Mouse (Mus musculus) myocyte (in vitro differentiated cells): ENCODE measurements at regions not wholly inside any gene's neighbourhood (a gene's known extent, or its start where the extent isn't known, plus 50 kb on each side); places are given as distances from the start of the nearest gene placed in this dataset.
A peak's percentile ranks its signal among the peaks of the same experiment; 100 is the strongest.
"Not testable (repeated sequence)": the region's sequence is repeated elsewhere in the genome, so short reads cannot be mapped to it uniquely, and the experiment has no call there.

Source experiments
- H3K27me3 ChIP-seq: one replicate; pipeline ENCODE4 v1.6.1; 2011; ENCODE audit not compliant: control insufficient read depth, insufficient read depth, insufficient read length
- H3K36me3 ChIP-seq: one replicate; pipeline ENCODE4 v1.6.1; 2011; ENCODE audit not compliant: control insufficient read depth, insufficient read depth
- H3K4me2 ChIP-seq: one replicate; pipeline ENCODE4 v1.6.1; 2011; ENCODE audit warnings: low read depth, control low read depth
- H3K4me3 ChIP-seq: one replicate; pipeline ENCODE4 v1.5.1; 2011; ENCODE audit warnings: mild to moderate bottlenecking, control low read depth, moderate library complexity
- H3K79me2 ChIP-seq: one replicate; pipeline ENCODE4 v1.6.1; 2011; ENCODE audit not compliant: control insufficient read depth, insufficient read depth
- H3ac ChIP-seq: one replicate; pipeline ENCODE4 v1.6.1; 2011; ENCODE audit not compliant: control insufficient read depth, insufficient read length
- CEBPB ChIP-seq: IDR thresholded peaks from 2 replicates; pipeline ENCODE4 v1.6.1; 2011; ENCODE audit warnings: mild to moderate bottlenecking, moderate library complexity; ENCODE audit not compliant: poor library complexity, insufficient read depth, severe bottlenecking
- E2F4 ChIP-seq: IDR thresholded peaks from one replicate; pipeline ENCODE4 v1.6.1; 2011; ENCODE audit warnings: mild to moderate bottlenecking, control low read depth, moderate library complexity; ENCODE audit not compliant: insufficient read depth
- MAX ChIP-seq: IDR thresholded peaks from one replicate; pipeline ENCODE4 v1.6.1; 2011; ENCODE audit warnings: low read depth, mild to moderate bottlenecking, control low read depth
- MYOD1 ChIP-seq, 3 experiments: IDR thresholded peaks; one replicate each; pipeline ENCODE4 v1.6.1; 2011; ENCODE audit warnings: control low read depth in 2 of 3, low read depth in 2 of 3, mild to moderate bottlenecking in 2 of 3, moderate library complexity in 1 of 3; ENCODE audit not compliant: insufficient read length in 2 of 3, control insufficient read depth in 1 of 3
- MYOG ChIP-seq, 3 experiments: IDR thresholded peaks; one replicate each; pipeline ENCODE4 v1.6.1; 2011; ENCODE audit warnings: control low read depth in 2 of 3, low read depth in 2 of 3, mild to moderate bottlenecking in 2 of 3; ENCODE audit not compliant: insufficient read length in 2 of 3, control insufficient read depth in 1 of 3, insufficient read depth in 1 of 3
- POLR2A ChIP-seq: IDR thresholded peaks from one replicate; pipeline ENCODE4 v1.6.1; 2011; ENCODE audit warnings: low read depth, mild to moderate bottlenecking, control low read depth, moderate library complexity; ENCODE audit not compliant: insufficient read length
- POLR2AphosphoS2 ChIP-seq: IDR thresholded peaks from one replicate; pipeline ENCODE4 v1.6.1; 2011; ENCODE audit warnings: low read depth, control low read depth; ENCODE audit not compliant: insufficient read length
- REST ChIP-seq: IDR thresholded peaks from one replicate; pipeline ENCODE4 v1.6.1; 2011; ENCODE audit warnings: mild to moderate bottlenecking, control low read depth, moderate library complexity; ENCODE audit not compliant: insufficient read depth, insufficient read length
- SRF ChIP-seq: IDR thresholded peaks from one replicate; pipeline ENCODE4 v1.6.1; 2011; ENCODE audit warnings: low read depth; ENCODE audit not compliant: control insufficient read depth, insufficient read length
- TCF12 ChIP-seq: IDR thresholded peaks from one replicate; pipeline ENCODE4 v1.6.1; 2011; ENCODE audit warnings: mild to moderate bottlenecking, control low read depth; ENCODE audit not compliant: poor library complexity, insufficient read depth, severe bottlenecking
- TCF3 ChIP-seq: IDR thresholded peaks from one replicate; pipeline ENCODE4 v1.6.1; 2011; ENCODE audit warnings: low read depth, control low read depth; ENCODE audit not compliant: insufficient read length
- USF1 ChIP-seq: IDR thresholded peaks from one replicate; pipeline ENCODE4 v1.6.1; 2011; ENCODE audit warnings: low read depth, mild to moderate bottlenecking, control low read depth, moderate library complexity

GRCm38 (mm10) chr5:105358902-105359301, 56.7 kb upstream of the Lrrc8b start:
- TF ChIP-seq CEBPB (no peak), SRF (no peak), POLR2AphosphoS2 (no peak), REST (no peak), TCF3 (no peak), TCF12 (no peak), MAX (no peak), USF1 (no peak), MYOG (IDR thresholded peaks at IDR 0.05; ENCODE audit: control insufficient read depth in 1 of 3, insufficient read depth in 1 of 3, insufficient read length in 2 of 3, low read depth in 2 of 3) (no peak), MYOD1 (IDR thresholded peaks at IDR 0.05; ENCODE audit: control insufficient read depth in 1 of 3, insufficient read length in 2 of 3, low read depth in 2 of 3) (no peak), E2F4 (no peak), POLR2A (no peak)
- no peaks in the 10 kb centered on the region for H3K79me2 ChIP-seq

DNA sequence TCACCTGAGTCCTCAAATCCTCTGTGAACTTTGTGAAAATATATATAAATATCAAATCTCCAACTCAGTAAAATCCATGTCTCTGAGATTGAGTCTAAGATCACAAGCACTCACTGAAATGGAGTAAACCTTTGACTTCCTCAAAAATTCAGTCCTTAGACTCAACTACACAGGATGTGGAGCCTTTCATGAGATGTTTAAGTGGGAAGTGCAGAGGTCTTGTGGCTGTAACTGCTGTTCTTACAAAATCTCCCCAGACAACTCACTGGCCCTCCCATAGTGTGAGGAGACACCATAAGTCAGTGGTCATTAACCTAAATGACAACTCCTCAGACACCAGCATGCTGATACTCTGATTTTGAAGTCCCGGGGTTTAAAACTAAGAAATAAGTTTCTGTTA, 59.2 kb upstream of the Lrrc8b start:
- not testable (repeated sequence) for H3ac ChIP-seq, H3K4me2 ChIP-seq, H3K4me3 ChIP-seq, H3K36me3 ChIP-seq, H3K27me3 ChIP-seq, H3K79me2 ChIP-seq

More at GRCm38 (mm10) chr5:105358902-105359301, 56.7 kb upstream of the Lrrc8b start:
- Histone ChIP-seq H3ac (no peak overlapping the region), H3K27me3 (no peaks in the 10 kb centered on the region), H3K4me2 (no peak overlapping the region), H3K4me3 (no peak overlapping the region), H3K36me3 (no peaks in the 10 kb centered on the region)

DNA sequence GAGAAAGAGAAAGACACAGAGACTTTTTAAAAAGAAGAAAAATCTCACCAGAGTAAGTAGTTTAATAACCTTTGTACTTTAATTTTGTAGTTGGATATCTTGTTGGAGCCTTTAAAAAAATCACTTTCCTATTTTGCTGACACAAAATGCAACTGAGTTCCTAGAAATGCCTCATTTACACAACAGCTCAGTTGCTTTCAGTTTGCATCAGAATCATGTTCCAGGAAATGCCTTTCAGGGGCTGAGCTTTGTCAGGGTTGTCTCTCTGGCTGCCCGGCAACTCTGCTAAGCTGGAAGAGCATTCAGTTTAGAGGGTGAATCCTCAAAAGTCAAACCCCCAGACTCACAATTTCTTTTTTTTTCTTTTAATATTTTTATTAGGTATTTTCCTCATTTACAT, 60.5 kb upstream of the Gbp6 start:
- TF ChIP-seq TCF3, result no peak
- no peak for TF ChIP-seq POLR2AphosphoS2
- TF ChIP-seq CEBPB, result peak; percentile 89
- no peak for TF ChIP-seq POLR2A
- Histone ChIP-seq H3K79me2 (no peaks in the 10 kb centered on the region), H3K36me3 (no peaks in the 10 kb centered on the region), H3K4me3 (no peak overlapping the region), H3ac (no peak overlapping the region), H3K27me3 (peaks cover 8% of the 10 kb centered on the region), H3K4me2 (peak overlapping the region; percentile 57)

GRCm38 (mm10) chr5:105346463-105346862, 53.0 kb upstream of the Gbp6 start:
- Histone ChIP-seq H3K36me3 (no peaks in the 10 kb centered on the region), H3K4me3 (no peak overlapping the region), H3ac (no peak overlapping the region), H3K27me3 (peaks cover 8% of the 10 kb centered on the region), H3K4me2 (no peak overlapping the region), H3K79me2 (no peaks in the 10 kb centered on the region)
- TF ChIP-seq TCF12 (no peak), POLR2A (no peak), SRF (no peak), E2F4 (no peak), REST (no peak), MYOG (IDR thresholded peaks at IDR 0.05; ENCODE audit: control insufficient read depth in 1 of 3, insufficient read depth in 1 of 3, insufficient read length in 2 of 3, low read depth in 2 of 3) (no peak), MYOD1 (IDR thresholded peaks at IDR 0.05; ENCODE audit: control insufficient read depth in 1 of 3, insufficient read length in 2 of 3, low read depth in 2 of 3) (no peak), MAX (no peak), POLR2AphosphoS2 (no peak), CEBPB (no peak), USF1 (no peak), TCF3 (no peak)

- peaks cover 11% of the 10 kb centered on the region for H3K27me3 ChIP-seq
- not testable (repeated sequence) for H3K79me2 ChIP-seq, H3K4me3 ChIP-seq, H3K4me2 ChIP-seq, H3ac ChIP-seq, H3K36me3 ChIP-seq
Measured at GRCm38 (mm10) chr5:105345953-105346352, 52.5 kb upstream of the Gbp6 start.
